Mouse (Mus musculus) forebrain, embryonic 11.5 days (tissue): ENCODE measurements around the gene Phactr3. TPM values are rescaled to one million over a fixed set of nuclear protein-coding genes. Genes with fewer than 3 reads are reported as not detected.
A peak's percentile ranks its signal among the peaks of the same experiment; 100 is the strongest.

Source experiments
- ATAC-seq: fragments of 200-750 bp; cut with Nextera tagmentation; replicated peaks from 2 replicates; pipeline ENCODE4 v1.8.0; 2017; ENCODE audit warnings: moderate TSS enrichment; ENCODE audit not compliant: low FRiP score
- DNase-seq: peaks from one replicate; pipeline ENCODE4 v3.0.0-alpha.2; 2017; ENCODE audit warnings: low spot score
- H3K27ac ChIP-seq: fragments of 300-500 bp; sonication (generic); 2 replicates; pipeline ENCODE4 v1.5.1; 2014; ENCODE audit warnings: low read depth, low read length
- H3K27me3 ChIP-seq: fragments of 300-500 bp; sonication (generic); 2 replicates; pipeline ENCODE4 v1.6.1; 2014; ENCODE audit warnings: mild to moderate bottlenecking, low read length, mixed read lengths; ENCODE audit not compliant: control insufficient read depth, insufficient read depth
- H3K36me3 ChIP-seq: fragments of 300-500 bp; sonication (generic); 2 replicates; pipeline ENCODE4 v1.6.1; 2014; ENCODE audit warnings: mild to moderate bottlenecking, low read length, moderate library complexity, mixed read lengths; ENCODE audit not compliant: control insufficient read depth, insufficient read depth
- H3K4me1 ChIP-seq: fragments of 300-500 bp; sonication (generic); replicated peaks from 2 replicates; pipeline ENCODE4 v1.6.1; 2014; ENCODE audit warnings: low read length, mixed read lengths; ENCODE audit not compliant: control insufficient read depth, insufficient read depth
- H3K4me2 ChIP-seq: fragments of 300-500 bp; sonication (generic); 2 replicates; pipeline ENCODE4 v1.6.1; 2014; ENCODE audit warnings: low read depth, mild to moderate bottlenecking, low read length, moderate library complexity, mixed read lengths; ENCODE audit not compliant: severe bottlenecking
- H3K4me3 ChIP-seq: fragments of 300-500 bp; sonication (generic); 2 replicates; pipeline ENCODE4 v1.5.1; 2014; ENCODE audit warnings: low read depth, low read length
- H3K9ac ChIP-seq: fragments of 300-500 bp; sonication (generic); 2 replicates; pipeline ENCODE4 v1.6.1; 2014; ENCODE audit warnings: low read length
- H3K9me3 ChIP-seq: fragments of 300-500 bp; sonication (generic); 2 replicates; pipeline ENCODE4 v1.6.1; 2016; ENCODE audit warnings: low read length, mixed read lengths; ENCODE audit not compliant: control insufficient read depth
- WGBS: fragments of 180-500 bp; shearing (Covaris S2); extraction: QIAGEN DNeasy Blood & Tissue Kit; methylation state at CpG from one replicate; pipeline ENCODE4 v1.1.7; 2014; 5-methylcytosine and 5-hydroxymethylcytosine counted together
- polyA plus RNA-seq: library from polyadenylated mRNA; unstranded; fragments of >200 nt; fragmentation: Nextera tagmentation; extraction: Ambion mirVana; gene quantifications from 2 replicates; pipeline ENCODE4 v1.2.1, GENCODE M21; 2014

Gene Phactr3
- polyA plus RNA-seq, 1 experiment from 2014 or later = 13.5 TPM

DNA sequence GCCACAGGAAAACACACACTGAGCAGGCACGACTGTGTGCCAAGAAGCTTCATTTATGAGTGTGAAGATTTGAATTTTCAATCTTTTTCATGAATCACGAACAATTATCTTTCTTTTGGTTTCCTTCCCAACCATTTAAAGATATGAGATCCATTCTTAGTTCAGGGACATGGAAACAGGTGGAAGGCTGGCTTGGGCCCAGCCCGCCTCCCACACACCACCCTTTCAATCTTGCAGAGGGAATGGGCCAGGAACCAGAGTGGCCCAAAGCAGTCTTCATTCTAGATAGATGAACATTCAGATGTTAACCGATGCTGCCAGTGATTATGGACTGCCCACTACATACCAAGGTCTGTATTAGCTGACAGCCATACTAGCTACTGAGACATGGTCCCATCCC, 144.3 kb downstream of the Phactr3 start:
- no peak overlapping the region for H3K27ac ChIP-seq
- H3K9me3 ChIP-seq = no peaks in the 10 kb centered on the region
- H3K27me3 ChIP-seq = 0 out of 2 replicates have a peak, but pooled peaks cover 2% of the 10 kb centered on the region
- no peak overlapping the region for H3K9ac ChIP-seq
- ATAC-seq (no peak), DNase-seq (no peak)
- no peaks in the 10 kb centered on the region for H3K4me1 ChIP-seq
- WGBS = 80% methylated on average over 4 of the region's 4 CpGs
- no peaks in the 10 kb centered on the region for H3K36me3 ChIP-seq
- H3K4me2 ChIP-seq = no peak overlapping the region
- H3K4me3 ChIP-seq = no peak overlapping the region

DNA sequence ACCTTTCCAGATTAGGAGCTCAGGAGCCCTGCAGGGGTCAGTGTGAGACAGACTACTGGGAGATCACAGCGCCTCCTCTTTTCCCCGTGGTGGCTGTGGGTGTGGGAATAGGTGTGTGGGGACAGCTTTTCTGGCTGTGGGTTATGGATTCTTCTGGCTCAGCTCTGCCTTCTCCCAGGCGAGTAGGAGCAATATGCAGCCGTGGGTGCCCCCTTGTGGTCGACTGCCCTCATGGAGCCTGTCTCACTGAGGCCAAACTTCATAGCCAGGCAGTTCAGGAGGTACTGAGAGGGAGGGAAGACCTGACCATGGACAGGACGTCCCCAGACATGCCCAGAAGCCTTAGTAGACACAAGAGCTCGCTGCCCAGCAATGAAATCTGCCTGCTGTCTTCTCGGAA, 145.6 kb downstream of the Phactr3 start:
- peak; percentile 91 for DNase-seq
- WGBS = 6% methylated on average over 8 of the region's 8 CpGs
- no peak overlapping the region for H3K4me2 ChIP-seq
- H3K4me3 ChIP-seq = no peak overlapping the region
- ATAC-seq = peak; percentile 83
- no peak overlapping the region for H3K9ac ChIP-seq
- no peaks in the 10 kb centered on the region for H3K27me3 ChIP-seq
- H3K9me3 ChIP-seq = no peaks in the 10 kb centered on the region
- no peak overlapping the region for H3K27ac ChIP-seq
- no peaks in the 10 kb centered on the region for H3K4me1 ChIP-seq
- H3K36me3 ChIP-seq = no peaks in the 10 kb centered on the region

DNA sequence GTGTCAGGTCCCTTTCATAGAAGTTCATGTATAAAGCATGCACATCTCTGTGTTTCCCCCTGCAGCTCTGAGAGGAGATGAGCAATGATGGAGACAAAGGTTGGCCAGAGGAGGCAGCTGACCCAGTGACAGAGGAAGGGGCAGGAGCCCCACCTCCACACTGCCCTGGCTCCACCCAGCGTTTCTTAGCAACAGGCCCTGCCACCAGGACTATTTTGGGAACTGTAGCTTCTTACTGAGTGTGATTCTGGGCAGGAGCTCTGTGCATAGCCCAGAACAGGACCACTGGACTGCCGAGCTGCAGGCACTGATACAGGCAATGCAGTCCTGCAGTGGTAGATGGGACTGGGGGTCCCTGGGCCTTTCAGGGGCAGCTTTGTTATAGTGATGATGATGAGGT, 146.7 kb downstream of the Phactr3 start:
- no peaks in the 10 kb centered on the region for H3K4me1 ChIP-seq
- WGBS = 25% methylated on average over 2 of the region's 2 CpGs
- no peak overlapping the region for H3K27ac ChIP-seq
- H3K36me3 ChIP-seq = no peaks in the 10 kb centered on the region
- H3K4me3 ChIP-seq = no peak overlapping the region
- H3K9ac ChIP-seq = no peak overlapping the region
- H3K27me3 ChIP-seq = no peaks in the 10 kb centered on the region
- DNase-seq (no peak), ATAC-seq (0 out of 2 replicates have a peak, but pooled peaks have one; percentile 24)
- H3K4me2 ChIP-seq = no peak overlapping the region
- no peaks in the 10 kb centered on the region for H3K9me3 ChIP-seq

DNA sequence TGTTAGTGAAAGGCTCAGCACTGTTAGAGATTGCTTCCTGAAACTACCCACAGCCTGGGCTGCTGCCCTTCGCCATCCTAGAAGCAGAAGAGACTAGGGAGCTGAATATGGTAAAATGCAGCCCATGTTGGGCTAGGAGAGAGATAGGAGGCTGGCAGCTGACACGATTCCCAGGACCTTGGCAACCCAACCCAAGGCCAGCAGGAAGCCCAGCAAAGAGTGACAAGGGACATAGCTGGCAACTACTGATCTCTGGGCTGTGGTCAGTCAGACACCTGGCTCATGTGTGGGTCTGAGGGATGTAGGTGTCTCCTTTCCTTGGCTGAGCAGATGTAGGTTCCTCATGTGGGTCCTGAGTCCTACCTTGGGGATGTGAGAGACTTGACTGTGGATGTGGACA, 152.0 kb downstream of the Phactr3 start:
- no peak overlapping the region for H3K4me3 ChIP-seq
- no peaks in the 10 kb centered on the region for H3K36me3 ChIP-seq
- H3K27ac ChIP-seq = no peak overlapping the region
- ATAC-seq (no peak), DNase-seq (no peak)
- WGBS = 86% methylated on average over 2 of the region's 2 CpGs
- H3K4me1 ChIP-seq = no peaks in the 10 kb centered on the region
- H3K9ac ChIP-seq = no peak overlapping the region
- H3K4me2 ChIP-seq = no peak overlapping the region
- H3K9me3 ChIP-seq = no peaks in the 10 kb centered on the region
- H3K27me3 ChIP-seq = no peaks in the 10 kb centered on the region

DNA sequence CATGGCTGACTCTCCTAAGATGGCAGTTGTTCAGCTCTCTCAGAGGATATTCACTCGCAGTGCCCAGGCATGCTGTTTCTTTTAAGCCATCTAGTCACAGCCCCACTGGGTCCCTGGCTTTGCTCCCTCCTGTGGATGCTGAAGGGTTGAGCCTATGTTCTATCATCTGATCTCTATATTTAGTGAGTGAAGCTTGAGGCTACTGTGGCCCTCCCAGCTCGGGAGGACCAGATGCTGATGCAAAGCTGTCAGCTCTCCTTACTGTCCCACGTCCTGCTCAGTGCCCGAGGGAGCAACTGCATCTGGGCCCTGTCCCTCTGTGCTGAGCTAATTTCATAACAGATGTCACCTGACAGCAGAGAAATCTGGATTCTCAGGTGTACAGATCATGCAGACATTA, 153.6 kb downstream of the Phactr3 start:
- H3K4me1 ChIP-seq = no peaks in the 10 kb centered on the region
- no peaks in the 10 kb centered on the region for H3K36me3 ChIP-seq
- no peak for ATAC-seq
- DNase-seq = no peak
- no peaks in the 10 kb centered on the region for H3K9me3 ChIP-seq
- no peak overlapping the region for H3K4me2 ChIP-seq
- no peak overlapping the region for H3K9ac ChIP-seq
- H3K4me3 ChIP-seq = no peak overlapping the region
- 83% methylated on average over 4 of the region's 4 CpGs for WGBS
- H3K27ac ChIP-seq = no peak overlapping the region
- H3K27me3 ChIP-seq = no peaks in the 10 kb centered on the region

DNA sequence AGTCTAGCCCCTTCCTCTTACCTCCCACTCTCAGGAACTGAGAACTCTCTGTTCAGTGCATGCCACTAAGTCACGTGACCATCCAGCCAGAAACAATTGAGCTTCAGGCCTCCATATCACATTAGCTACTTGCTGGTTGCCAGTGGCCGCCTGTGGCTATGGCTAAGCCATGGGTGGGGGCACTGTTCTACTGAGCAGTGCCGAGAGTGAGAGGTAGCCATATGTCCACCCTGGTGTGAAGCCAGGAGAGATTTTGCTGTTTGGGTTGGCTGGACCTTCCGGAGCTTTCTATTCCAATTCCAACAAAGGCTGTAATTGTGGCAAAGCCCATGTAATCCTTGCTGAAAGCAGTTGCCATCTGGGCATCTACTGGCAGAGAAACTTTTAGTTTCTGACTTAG, 155.4 kb downstream of the Phactr3 start:
- Histone ChIP-seq H3K27ac (no peak overlapping the region), H3K4me3 (no peak overlapping the region), H3K4me2 (no peak overlapping the region), H3K9ac (no peak overlapping the region), H3K36me3 (no peaks in the 10 kb centered on the region), H3K9me3 (no peaks in the 10 kb centered on the region), H3K4me1 (no peaks in the 10 kb centered on the region), H3K27me3 (no peaks in the 10 kb centered on the region)
- 71% methylated on average over 4 of the region's 4 CpGs for WGBS
- DNase-seq (no peak), ATAC-seq (no peak)

DNA sequence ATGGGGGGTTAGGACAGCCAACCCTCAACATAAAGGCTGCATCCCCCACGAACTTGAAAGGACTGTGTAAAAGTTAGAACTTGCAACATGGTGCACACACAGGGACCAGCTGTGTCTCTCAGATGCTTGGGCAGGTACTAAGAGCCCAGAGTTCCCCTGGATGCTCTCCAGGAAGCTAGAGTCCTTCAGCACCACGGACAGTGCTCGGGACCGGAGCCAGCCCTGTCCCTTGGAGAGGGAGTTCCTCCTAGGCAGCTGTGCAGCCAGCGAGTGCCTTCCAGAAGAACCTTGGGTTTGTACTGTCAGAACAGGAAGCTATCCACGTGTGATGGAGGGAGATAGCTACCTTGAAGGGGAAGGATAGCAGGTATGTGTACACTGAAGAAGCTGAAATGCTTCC, 158.4 kb downstream of the Phactr3 start:
- Histone ChIP-seq H3K9me3 (no peaks in the 10 kb centered on the region), H3K36me3 (no peaks in the 10 kb centered on the region), H3K4me1 (no peaks in the 10 kb centered on the region), H3K9ac (no peak overlapping the region), H3K27ac (no peak overlapping the region), H3K4me3 (no peak overlapping the region), H3K27me3 (no peaks in the 10 kb centered on the region), H3K4me2 (no peak overlapping the region)
- DNase-seq (peak; percentile 73), ATAC-seq (no peak)
- WGBS = 15% methylated on average over 6 of the region's 6 CpGs

DNA sequence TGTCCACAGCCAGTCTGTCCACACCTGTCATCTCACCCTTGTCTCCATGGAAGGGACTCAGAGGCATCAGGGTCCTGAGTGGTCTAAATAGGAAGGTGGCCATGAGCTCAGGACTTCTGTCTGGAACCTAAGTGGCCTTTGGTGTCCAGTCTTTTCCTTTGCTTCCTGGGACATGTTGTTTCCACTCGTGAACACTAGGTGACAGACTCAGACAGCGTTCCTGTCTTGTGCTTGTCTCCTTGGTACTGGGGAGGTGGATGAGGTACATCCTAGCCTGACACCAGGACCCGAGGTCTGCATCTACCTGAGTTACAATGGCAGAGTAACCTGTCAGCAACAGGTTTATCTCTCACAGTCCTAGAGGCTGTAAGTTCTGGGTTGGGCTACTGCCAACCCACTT, 162.4 kb downstream of the Phactr3 start:
- H3K9ac ChIP-seq = no peak overlapping the region
- H3K36me3 ChIP-seq = no peaks in the 10 kb centered on the region
- no peaks in the 10 kb centered on the region for H3K9me3 ChIP-seq
- no peak for ATAC-seq
- no peaks in the 10 kb centered on the region for H3K27me3 ChIP-seq
- H3K4me1 ChIP-seq = no peaks in the 10 kb centered on the region
- no peak overlapping the region for H3K4me3 ChIP-seq
- no peak overlapping the region for H3K27ac ChIP-seq
- WGBS = 54% methylated on average over 3 of the region's 3 CpGs
- no peak for DNase-seq
- H3K4me2 ChIP-seq = no peak overlapping the region

DNA sequence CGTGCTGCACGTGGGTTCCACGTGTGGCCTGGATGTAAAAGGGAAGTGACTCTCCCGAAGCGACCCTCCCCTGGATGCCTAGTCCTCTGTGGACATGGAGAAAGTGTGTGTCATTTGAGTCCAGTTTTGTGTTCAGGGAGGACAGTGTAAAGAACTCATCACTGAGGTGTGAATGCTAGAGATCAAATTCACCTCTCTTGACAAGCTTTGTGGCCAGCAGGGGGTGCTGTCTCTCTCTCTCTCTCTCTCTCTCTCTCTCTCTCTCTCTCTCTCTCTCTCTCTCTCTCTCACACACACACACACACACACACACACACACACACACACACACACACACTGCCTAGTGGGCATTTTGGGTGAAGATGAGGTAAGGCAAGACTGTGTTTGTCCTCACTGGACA, 168.5 kb downstream of the Phactr3 start:
- DNase-seq (peak; percentile 66), ATAC-seq (no peak)

More for the DNA sequence above, 168.5 kb downstream of the Phactr3 start:
- no peaks in the 10 kb centered on the region for H3K36me3 ChIP-seq
- H3K4me1 ChIP-seq = no peaks in the 10 kb centered on the region
- H3K27ac ChIP-seq = no peak overlapping the region
- 81% methylated on average over 5 of the region's 5 CpGs for WGBS
- H3K27me3 ChIP-seq = no peaks in the 10 kb centered on the region
- no peak overlapping the region for H3K9ac ChIP-seq
- H3K4me3 ChIP-seq = no peak overlapping the region
- no peak overlapping the region for H3K4me2 ChIP-seq
- no peaks in the 10 kb centered on the region for H3K9me3 ChIP-seq
